Comparison of ENCODE assay signal across 25 mouse cellular contexts in genomic region chr10:9405417-9405816, GRCm38 (mm10).
DNase-seq lines count a peak whose midpoint lies in the region; ATAC-seq and TF ChIP-seq lines count a peak whose summit lies in the region.
"Had no signal": no experiment of that assay in that cellular context is flagged by ENCODE, and none has a peak within 500 bp of the region (broad histone marks: within the 10 kb centered on the region; RNA-seq: fewer than 3 reads in every experiment).

No protein-coding gene starts in this region.

- H3K9me3 ChIP-seq in kidney, embryonic 15.5 days (replicated peaks): no peaks in the 10 kb centered on the region
- H3K9me3 ChIP-seq in kidney, postnatal 0 days (replicated peaks; ENCODE audit: low read length): no peaks in the 10 kb centered on the region
- H3K9me3 ChIP-seq in midbrain, embryonic 11.5 days (ENCODE audit: control insufficient read depth, low read length): no peaks in the 10 kb centered on the region
- no peaks in the 10 kb centered on the region for H3K9me3 ChIP-seq in midbrain, embryonic 16.5 days (replicated peaks; ENCODE audit: control insufficient read depth, low read length, poor library complexity, severe bottlenecking)
- H3K9me3 ChIP-seq: embryonic facial prominence, embryonic 10.5 days; embryonic facial prominence, embryonic 12.5 days; forebrain, embryonic 13.5 days had no signal

- 0 out of 2 replicates have a peak, but pooled peaks cover 3% of the 10 kb centered on the region for H3K4me1 ChIP-seq in kidney, embryonic 15.5 days
- no peaks in the 10 kb centered on the region for H3K4me1 ChIP-seq in kidney, postnatal 0 days (replicated peaks; ENCODE audit: insufficient read depth, low read length)
- no peaks in the 10 kb centered on the region; the same call in 1 of the 2 replicates for H3K4me1 ChIP-seq in midbrain, embryonic 11.5 days (ENCODE audit: control insufficient read depth, insufficient read depth, low read length)
- peaks cover 3% of the 10 kb centered on the region for H3K4me1 ChIP-seq in midbrain, embryonic 16.5 days (ENCODE audit: control insufficient read depth, insufficient read depth, low read length)
- H3K4me1 ChIP-seq: forebrain, embryonic 13.5 days had no signal

- H3K27me3 ChIP-seq in kidney, embryonic 15.5 days: no peaks in the 10 kb centered on the region
- no peaks in the 10 kb centered on the region for H3K27me3 ChIP-seq in kidney, postnatal 0 days (ENCODE audit: insufficient read depth, low read length)
- H3K27me3 ChIP-seq in midbrain, embryonic 11.5 days (ENCODE audit: control insufficient read depth, insufficient read depth, low read length): no peaks in the 10 kb centered on the region
- H3K27me3 ChIP-seq in midbrain, embryonic 16.5 days (ENCODE audit: control insufficient read depth, insufficient read depth, low read depth, low read length): no peaks in the 10 kb centered on the region
- H3K27me3 ChIP-seq: CH12.LX; embryonic facial prominence, embryonic 12.5 days; forebrain, embryonic 13.5 days had no signal

- H3K4me3 ChIP-seq in kidney, embryonic 15.5 days (replicated peaks): no peak overlapping the region
- H3K4me3 ChIP-seq in kidney, postnatal 0 days (replicated peaks; ENCODE audit: low read depth, low read length): no peak overlapping the region
- H3K4me3 ChIP-seq in midbrain, embryonic 11.5 days (ENCODE audit: low read depth, low read length): no peak overlapping the region
- no peak overlapping the region for H3K4me3 ChIP-seq in midbrain, embryonic 16.5 days (ENCODE audit: low read depth, low read length)
- H3K4me3 ChIP-seq: embryonic facial prominence, embryonic 10.5 days; embryonic facial prominence, embryonic 12.5 days; forebrain, embryonic 13.5 days had no signal

- ATAC-seq in frontal cortex, adult (ENCODE audit: low TSS enrichment): peak; percentile 34
- peak; percentile 82 for ATAC-seq in kidney, embryonic 15.5 days (replicated peaks; ENCODE audit: low FRiP score)
- peak; percentile 69; the same call in 1 of the 2 replicates for ATAC-seq in kidney, postnatal 0 days (replicated peaks; ENCODE audit: low FRiP score, low read depth)
- ATAC-seq in midbrain, embryonic 11.5 days (ENCODE audit: low FRiP score): no peak
- ATAC-seq in midbrain, embryonic 16.5 days: no peak
- ATAC-seq: activated CD4-positive, CD25-positive, alpha-beta regulatory T cell, adult 4 months; CD4-positive, CD25-positive, alpha-beta regulatory T cell, adult 4 months; forebrain, embryonic 13.5 days; Patski had no signal

- H3K4me2 ChIP-seq in kidney, embryonic 15.5 days: no peak overlapping the region
- no peak overlapping the region for H3K4me2 ChIP-seq in kidney, postnatal 0 days (ENCODE audit: low read length)
- H3K4me2 ChIP-seq in midbrain, embryonic 11.5 days: no peak overlapping the region
- no peak overlapping the region for H3K4me2 ChIP-seq in midbrain, embryonic 16.5 days (ENCODE audit: low read length)
- H3K4me2 ChIP-seq: embryonic facial prominence, embryonic 12.5 days; forebrain, embryonic 13.5 days had no signal

- 74% methylated on average over 2 of the region's 2 CpGs for WGBS in kidney, embryonic 15.5 days
- WGBS in kidney, postnatal 0 days: 71% methylated on average over 2 of the region's 2 CpGs
- WGBS in midbrain, embryonic 11.5 days: 85% methylated on average over 2 of the region's 2 CpGs
- WGBS in midbrain, embryonic 16.5 days: 91% methylated on average over 2 of the region's 2 CpGs

- no peak for DNase-seq in frontal cortex, postnatal 36 days (ENCODE audit: low spot score in 2 of 2)
- no peak for DNase-seq in kidney, postnatal 4 days
- DNase-seq in kidney, postnatal 0 days (ENCODE audit: low spot score): no peak
- no peak for DNase-seq in kidney, adult 18-20 months
- DNase-seq in midbrain, embryonic 11.5 days (ENCODE audit: low spot score, missing footprints): peak; percentile 10
- DNase-seq: adrenal gland, adult 8-10 months; adrenal gland, postnatal 14 days; adrenal gland, postnatal 36 days; B cell, adult 2 months; cerebellum, adult 11-12 months; cerebellum, adult 2 months; cerebellum, adult 9-10 months; cerebellum, postnatal 10 days; cerebellum, postnatal 25 days had no signal

- H3K36me3 ChIP-seq in kidney, embryonic 15.5 days: no peaks in the 10 kb centered on the region
- H3K36me3 ChIP-seq in kidney, postnatal 0 days (ENCODE audit: insufficient read depth, low read length): no peaks in the 10 kb centered on the region
- H3K36me3 ChIP-seq in midbrain, embryonic 11.5 days (ENCODE audit: control insufficient read depth, insufficient read depth, low read length): no peaks in the 10 kb centered on the region
- no peaks in the 10 kb centered on the region for H3K36me3 ChIP-seq in midbrain, embryonic 16.5 days (ENCODE audit: control insufficient read depth, insufficient read depth, low read length)
- H3K36me3 ChIP-seq: embryonic facial prominence, embryonic 10.5 days; embryonic facial prominence, embryonic 12.5 days; G1E had no signal

- H3K9ac ChIP-seq in kidney, embryonic 15.5 days: no peak overlapping the region
- no peak overlapping the region for H3K9ac ChIP-seq in kidney, postnatal 0 days (ENCODE audit: low read depth, low read length)
- H3K9ac ChIP-seq in midbrain, embryonic 11.5 days (ENCODE audit: low read length): no peak overlapping the region
- H3K9ac ChIP-seq in midbrain, embryonic 16.5 days (ENCODE audit: low read depth, low read length): no peak overlapping the region
- H3K9ac ChIP-seq: embryonic facial prominence, embryonic 12.5 days; forebrain, embryonic 13.5 days had no signal

- TF ChIP-seq CTCF in kidney, postnatal 0 days (IDR thresholded peaks at IDR 0.05; ENCODE audit: low read depth): no peak

- no peak overlapping the region for H3K27ac ChIP-seq in kidney, embryonic 15.5 days
- H3K27ac ChIP-seq in kidney, postnatal 0 days: no peak overlapping the region
- no peak overlapping the region for H3K27ac ChIP-seq in midbrain, embryonic 11.5 days (ENCODE audit: low read depth, low read length)
- no peak overlapping the region for H3K27ac ChIP-seq in midbrain, embryonic 16.5 days (ENCODE audit: low read length)
- H3K27ac ChIP-seq: embryonic facial prominence, embryonic 10.5 days; embryonic facial prominence, embryonic 12.5 days; forebrain, embryonic 13.5 days had no signal

Comparison
In these comparisons a context has a peak if more than half of its experiments do, and no peak if none do; other contexts are left out.
1. ATAC-seq: peak in frontal cortex, adult (single experiment), kidney, embryonic 15.5 days (single experiment) and kidney, postnatal 0 days (single experiment); none in midbrain, embryonic 11.5 days (single experiment) and midbrain, embryonic 16.5 days (single experiment).